Mouse (Mus musculus) hindbrain, embryonic 13.5 days (tissue): ENCODE data around the gene Pheta1. TPM values are rescaled to one million over a fixed set of nuclear protein-coding genes. Genes with fewer than 3 reads are reported as not detected.
"Not testable (repeated sequence)": the region's sequence is repeated elsewhere in the genome, so short reads cannot be mapped to it uniquely, and the experiment has no call there.

Experiments used
- ATAC-seq: fragments of 200-750 bp; cut with Nextera tagmentation; 2 replicates; pipeline ENCODE4 v1.8.0; 2017; ENCODE audit warnings: moderate TSS enrichment; ENCODE audit not compliant: low FRiP score
- H3K27ac ChIP-seq: fragments of 300-500 bp; sonication (generic); 2 replicates; pipeline ENCODE4 v1.5.1; 2015; ENCODE audit warnings: inconsistent platforms, mild to moderate bottlenecking, moderate library complexity
- H3K27me3 ChIP-seq: fragments of 300-500 bp; sonication (generic); 2 replicates; pipeline ENCODE4 v1.6.1; 2015; ENCODE audit warnings: mild to moderate bottlenecking, inconsistent platforms
- H3K36me3 ChIP-seq: fragments of 300-500 bp; sonication (generic); 2 replicates; pipeline ENCODE4 v1.6.1; 2015; ENCODE audit warnings: mild to moderate bottlenecking, inconsistent platforms
- H3K4me1 ChIP-seq: fragments of 300-500 bp; sonication (generic); replicated peaks from 2 replicates; pipeline ENCODE4 v1.6.1; 2015; ENCODE audit warnings: inconsistent platforms
- H3K4me2 ChIP-seq: fragments of 300-500 bp; sonication (generic); 2 replicates; pipeline ENCODE4 v1.6.1; 2015; ENCODE audit warnings: inconsistent platforms, mild to moderate bottlenecking, moderate library complexity
- H3K4me3 ChIP-seq: fragments of 300-500 bp; sonication (generic); 2 replicates; pipeline ENCODE4 v1.5.1; 2015; ENCODE audit warnings: mild to moderate bottlenecking, inconsistent platforms
- H3K9ac ChIP-seq: fragments of 300-500 bp; sonication (generic); 2 replicates; pipeline ENCODE4 v1.6.1; 2015; ENCODE audit warnings: mild to moderate bottlenecking, inconsistent platforms
- H3K9me3 ChIP-seq: fragments of 300-500 bp; sonication (generic); 2 replicates; pipeline ENCODE4 v1.6.1; 2016; ENCODE audit warnings: inconsistent platforms
- WGBS: fragments of 180-500 bp; shearing (Covaris S2); methylation state at CpG from one replicate; pipeline ENCODE4 v1.1.7; 2015; 5-methylcytosine and 5-hydroxymethylcytosine counted together
- polyA plus RNA-seq: library from polyadenylated mRNA; unstranded; fragments of >200 nt; fragmentation: Nextera tagmentation; extraction: Ambion mirVana; gene quantifications from 2 replicates; pipeline ENCODE4 v1.2.1, GENCODE M21; 2015

The Pheta1 gene
- polyA plus RNA-seq, 1 experiment from 2014 or later = 45.5 TPM

DNA sequence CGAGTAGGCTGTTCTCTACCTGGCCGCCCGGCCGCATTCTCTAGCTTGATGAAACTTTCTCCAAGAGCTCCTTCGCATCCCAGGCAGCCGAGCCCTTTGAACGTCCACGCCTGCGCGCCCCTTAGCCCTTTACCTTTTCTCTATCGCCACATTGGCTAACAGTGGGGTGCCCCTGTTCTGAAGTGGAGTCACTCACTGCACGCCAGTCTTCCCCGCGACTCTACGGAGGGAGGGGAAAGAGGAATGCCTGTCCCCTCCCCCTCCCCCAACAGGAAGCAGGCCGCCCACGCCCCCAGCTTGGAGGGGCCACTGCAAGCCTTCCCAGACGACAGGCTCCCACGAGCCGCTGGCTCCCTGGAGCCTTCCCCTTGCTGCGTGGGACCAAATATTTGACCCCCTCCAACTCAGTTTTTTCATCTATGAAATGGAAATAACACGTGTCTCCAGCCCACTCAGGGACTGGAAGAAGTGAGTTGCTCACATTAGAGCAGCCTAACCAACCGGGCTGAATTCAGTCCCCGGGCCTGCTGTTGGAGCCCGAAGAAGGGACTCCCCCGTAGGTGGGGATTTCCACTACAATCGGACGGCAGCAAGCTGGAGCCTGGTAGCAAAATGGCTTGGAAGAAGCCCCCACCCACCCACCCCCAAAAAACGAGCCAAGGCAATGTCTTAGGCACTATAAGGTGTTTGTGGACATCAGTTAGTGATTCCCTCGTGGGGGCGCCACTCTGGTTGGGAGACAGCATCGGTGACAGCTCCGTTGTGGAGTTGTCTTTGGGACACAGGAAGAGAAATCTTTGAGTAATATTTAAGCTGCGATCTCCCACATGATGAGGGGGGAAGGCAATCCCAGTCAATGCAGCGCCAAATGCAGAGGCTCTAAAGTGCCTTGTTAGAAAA, 11.1 kb upstream of the Pheta1 start, which contains the start of gene Sh2b3:
Sh2b3 (minus strand) TSS at position 206 of the 900 bp plus-strand sequence.
- no peaks in the 10 kb centered on the region for H3K9me3 ChIP-seq
- peak within 1 kb of the TSS; percentile 64; the same call in 1 of the 2 replicates for H3K27ac ChIP-seq
- peaks cover 78% of the 10 kb centered on the region for H3K27me3 ChIP-seq
- H3K36me3 ChIP-seq = no peaks in the 10 kb centered on the region
- peak within 1 kb of the TSS; percentile 92 for H3K4me2 ChIP-seq
- H3K4me3 ChIP-seq = peak within 1 kb of the TSS; percentile 67
- H3K9ac ChIP-seq = peak within 1 kb of the TSS; percentile 80
- peaks cover 64% of the 10 kb centered on the region for H3K4me1 ChIP-seq
- WGBS = under 1% methylated on average over 35 of the region's 35 CpGs
- ATAC-seq = peak; percentile 12; the same call in 1 of the 2 replicates

DNA sequence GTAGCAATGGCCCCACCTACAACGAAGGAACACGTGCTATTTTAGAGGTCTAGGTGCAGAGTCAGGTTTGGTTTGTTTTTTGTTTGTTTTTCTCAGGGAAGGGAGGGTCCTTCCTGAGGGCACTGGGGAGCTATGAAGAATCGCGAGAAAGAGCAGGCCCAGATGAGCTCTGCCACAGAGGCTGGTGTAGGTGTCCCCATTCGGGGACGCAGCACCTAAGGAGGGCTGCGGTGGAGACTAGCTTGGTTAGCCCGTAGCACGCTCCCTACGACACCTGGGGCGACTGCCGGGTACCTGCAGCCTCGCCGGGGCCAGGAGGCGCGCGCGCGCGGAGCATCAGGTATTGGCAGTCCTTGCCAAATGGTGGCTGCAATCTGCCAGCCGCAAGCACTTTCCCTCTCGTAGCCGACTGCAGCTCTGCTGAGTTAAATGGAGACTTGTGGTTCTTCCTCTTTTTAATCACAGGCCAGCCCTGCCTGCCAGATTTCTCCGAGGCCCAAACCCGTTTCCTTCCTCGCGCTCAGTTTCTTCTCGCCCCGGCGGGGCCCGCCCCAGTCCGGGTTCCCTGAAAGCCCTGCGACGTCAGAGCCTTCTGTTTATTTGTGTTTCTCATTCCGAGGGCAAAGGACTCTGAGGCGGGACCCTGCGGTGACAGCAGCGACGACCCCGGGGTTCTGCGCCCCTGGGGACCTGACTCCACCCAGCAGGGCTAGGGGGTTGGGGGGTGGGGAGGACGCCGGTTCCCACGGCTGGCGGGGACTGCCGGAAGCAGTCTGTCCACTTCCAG, 10.2 kb upstream of the Pheta1 start:
- Histone ChIP-seq H3K27me3 (peaks cover 82% of the 10 kb centered on the region), H3K4me1 (peaks cover 64% of the 10 kb centered on the region), H3K9ac (peak overlapping the region; percentile 43; the same call in 1 of the 2 replicates), H3K27ac (peak overlapping the region; percentile 64; the same call in 1 of the 2 replicates), H3K4me2 (peak overlapping the region; percentile 92), H3K9me3 (no peaks in the 10 kb centered on the region), H3K36me3 (no peaks in the 10 kb centered on the region), H3K4me3 (peak overlapping the region; percentile 35)
- under 1% methylated on average over 46 of the region's 46 CpGs for WGBS
- ATAC-seq = no peak

DNA sequence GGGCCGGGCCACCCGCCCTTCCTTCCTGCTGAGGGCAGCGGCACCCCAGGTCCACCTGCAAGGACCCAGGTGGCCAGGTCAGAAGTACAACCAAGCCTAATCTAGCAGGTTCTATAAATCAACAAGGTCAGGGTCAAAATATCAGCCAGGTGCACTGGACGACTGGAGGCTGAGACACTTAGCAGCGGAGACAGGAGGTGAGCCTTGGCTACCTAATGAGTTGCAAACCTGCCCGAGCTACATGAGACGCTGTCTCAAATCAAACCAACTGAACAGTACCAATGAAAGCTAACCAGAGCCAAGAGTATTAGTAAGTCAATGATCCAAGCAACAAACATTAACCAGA, 9.7 kb upstream of the Pheta1 start:
- ATAC-seq = no peak
- H3K27me3 ChIP-seq = peaks cover 87% of the 10 kb centered on the region

DNA sequence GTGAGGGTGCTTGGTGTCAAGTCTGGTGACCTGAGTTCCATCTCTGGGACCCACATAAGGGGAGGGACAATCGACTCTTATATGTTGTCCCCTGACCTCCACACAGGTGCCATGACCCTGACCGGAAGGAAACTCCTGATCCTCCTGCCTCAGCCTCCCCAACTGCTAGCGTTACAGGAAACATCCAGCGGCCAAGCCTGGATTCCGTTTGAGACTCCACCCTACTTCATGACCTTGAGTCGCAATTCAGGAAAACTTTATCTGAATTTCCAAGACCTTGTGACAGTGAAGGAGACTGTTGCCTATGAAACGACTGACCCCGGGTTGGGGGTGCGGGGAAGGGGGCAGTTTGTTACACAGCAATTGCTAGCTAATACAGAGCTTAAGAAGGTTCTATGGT, 7.3 kb upstream of the Pheta1 start:
- Histone ChIP-seq H3K27me3 (peaks cover 86% of the 10 kb centered on the region), H3K4me2 (no peak overlapping the region), H3K9me3 (no peaks in the 10 kb centered on the region), H3K4me1 (peaks cover 36% of the 10 kb centered on the region), H3K27ac (no peak overlapping the region), H3K9ac (no peak overlapping the region), H3K4me3 (no peak overlapping the region), H3K36me3 (no peaks in the 10 kb centered on the region)
- WGBS = 92% methylated on average over 9 of the region's 9 CpGs
- ATAC-seq = no peak

More for the DNA sequence above, 9.7 kb upstream of the Pheta1 start:
- Histone ChIP-seq H3K4me1 (peaks cover 59% of the 10 kb centered on the region), H3K4me2 (peak overlapping the region; percentile 92), H3K27ac (no peak overlapping the region), H3K4me3 (peak overlapping the region; percentile 35), H3K9me3 (no peaks in the 10 kb centered on the region), H3K9ac (peak overlapping the region; percentile 43; the same call in 1 of the 2 replicates), H3K36me3 (no peaks in the 10 kb centered on the region)
- 26% methylated on average over 7 of the region's 7 CpGs for WGBS

DNA sequence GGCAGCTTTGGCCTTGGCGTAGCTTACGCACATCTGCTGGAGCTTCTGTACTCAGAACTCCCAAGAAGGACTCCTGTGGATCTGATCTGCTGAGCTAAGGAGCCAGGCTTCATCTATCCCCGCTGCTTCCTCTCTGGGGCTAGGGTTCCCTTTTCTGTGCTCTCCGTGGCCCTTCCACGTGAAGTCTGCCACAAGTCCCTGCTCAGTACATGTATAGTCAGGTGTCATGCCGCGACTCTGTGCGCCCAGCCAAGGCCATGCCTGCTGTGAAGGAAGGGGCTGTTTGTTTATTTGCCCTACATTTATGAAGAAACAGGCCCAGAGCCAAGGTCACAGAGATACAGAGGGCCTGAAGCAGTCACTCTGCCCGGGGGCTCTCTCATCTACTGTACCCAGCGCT, 6.8 kb upstream of the Pheta1 start:
- 42% methylated on average over 10 of the region's 10 CpGs for WGBS
- Histone ChIP-seq H3K27me3 (peaks cover 84% of the 10 kb centered on the region), H3K9me3 (no peaks in the 10 kb centered on the region), H3K36me3 (no peaks in the 10 kb centered on the region), H3K27ac (no peak overlapping the region), H3K9ac (no peak overlapping the region), H3K4me1 (peaks cover 33% of the 10 kb centered on the region), H3K4me3 (no peak overlapping the region), H3K4me2 (no peak overlapping the region)
- ATAC-seq = no peak

DNA sequence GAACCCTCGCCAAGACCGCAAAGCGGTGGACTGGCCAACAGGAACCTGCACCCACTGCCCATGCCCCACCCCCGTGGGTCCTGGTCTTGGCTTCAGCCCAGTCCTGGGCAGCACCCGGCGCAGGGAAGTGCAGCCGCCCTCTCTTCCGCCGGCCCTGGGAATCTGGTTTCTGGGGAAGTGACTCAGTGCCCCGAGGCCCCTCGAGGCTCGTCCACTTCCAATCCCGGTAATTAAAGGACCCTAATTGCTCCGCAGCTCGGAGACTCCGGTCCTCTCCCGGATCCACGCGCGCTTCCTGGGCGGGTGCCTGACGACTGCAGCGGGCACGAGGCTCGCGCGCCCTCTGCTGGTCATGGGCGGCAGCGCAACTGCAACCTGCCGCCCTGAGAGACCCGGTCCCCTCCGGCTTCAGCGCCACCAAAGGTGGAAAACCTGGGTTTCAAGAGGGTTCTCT, 6.1 kb upstream of the Pheta1 start:
- ATAC-seq = peak; percentile 60
- 1% methylated on average over 33 of the region's 33 CpGs for WGBS
- H3K4me1 ChIP-seq = peaks cover 27% of the 10 kb centered on the region
- peak overlapping the region; percentile 46 for H3K4me3 ChIP-seq
- peak overlapping the region; percentile 70 for H3K4me2 ChIP-seq
- no peaks in the 10 kb centered on the region for H3K36me3 ChIP-seq
- peak overlapping the region; percentile 68 for H3K9ac ChIP-seq
- H3K27ac ChIP-seq = no peak overlapping the region; the same call in 1 of the 2 replicates
- no peaks in the 10 kb centered on the region for H3K9me3 ChIP-seq
- peaks cover 76% of the 10 kb centered on the region for H3K27me3 ChIP-seq

DNA sequence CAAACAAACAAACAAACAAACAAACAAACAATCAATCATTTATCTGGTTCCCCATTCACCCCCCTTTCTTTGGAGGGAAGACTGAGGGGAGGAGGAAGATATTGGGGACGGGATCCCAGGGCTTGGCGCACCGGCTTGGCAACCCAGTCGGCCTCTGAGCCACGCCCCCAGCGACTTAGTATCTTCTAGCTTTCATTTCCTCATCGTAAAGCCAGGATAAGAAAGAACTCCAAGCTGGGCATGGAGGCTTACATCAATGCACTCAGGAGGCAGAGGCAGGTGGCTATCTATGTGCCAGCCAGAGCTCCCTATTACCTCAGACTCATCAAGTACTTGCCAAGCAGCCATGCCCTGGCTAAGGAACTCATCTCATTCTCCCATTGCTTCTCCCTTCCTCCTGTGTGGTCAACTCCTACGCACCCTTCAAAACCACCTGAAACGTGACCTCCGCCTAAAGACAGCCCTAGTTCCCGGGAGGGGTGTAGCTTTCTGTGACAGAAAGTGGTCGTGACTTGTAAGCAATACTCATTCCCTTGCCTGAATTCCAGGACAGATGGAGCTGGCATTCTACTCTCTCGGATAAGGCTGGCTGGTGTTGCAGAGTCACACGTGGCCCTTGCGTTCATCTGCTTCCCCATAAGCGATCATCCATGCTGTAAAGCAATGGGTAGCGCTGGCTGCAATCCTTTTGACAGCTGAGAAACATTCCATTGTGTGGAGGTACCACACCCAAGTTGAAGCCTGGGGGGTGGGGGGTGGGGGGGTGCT, 5.5 kb upstream of the Pheta1 start:
- peak overlapping the region; percentile 46; the same call in 1 of the 2 replicates for H3K4me3 ChIP-seq
- H3K4me2 ChIP-seq = peak overlapping the region; percentile 70
- WGBS = 18% methylated on average over 17 of the region's 17 CpGs
- no peaks in the 10 kb centered on the region for H3K36me3 ChIP-seq
- 0 out of 2 replicates have a peak, but pooled peaks have one; percentile 6 for ATAC-seq
- no peaks in the 10 kb centered on the region for H3K9me3 ChIP-seq
- H3K4me1 ChIP-seq = peaks cover 27% of the 10 kb centered on the region
- peaks cover 70% of the 10 kb centered on the region for H3K27me3 ChIP-seq
- peak overlapping the region; percentile 68; the same call in 1 of the 2 replicates for H3K9ac ChIP-seq
- H3K27ac ChIP-seq = no peak overlapping the region

DNA sequence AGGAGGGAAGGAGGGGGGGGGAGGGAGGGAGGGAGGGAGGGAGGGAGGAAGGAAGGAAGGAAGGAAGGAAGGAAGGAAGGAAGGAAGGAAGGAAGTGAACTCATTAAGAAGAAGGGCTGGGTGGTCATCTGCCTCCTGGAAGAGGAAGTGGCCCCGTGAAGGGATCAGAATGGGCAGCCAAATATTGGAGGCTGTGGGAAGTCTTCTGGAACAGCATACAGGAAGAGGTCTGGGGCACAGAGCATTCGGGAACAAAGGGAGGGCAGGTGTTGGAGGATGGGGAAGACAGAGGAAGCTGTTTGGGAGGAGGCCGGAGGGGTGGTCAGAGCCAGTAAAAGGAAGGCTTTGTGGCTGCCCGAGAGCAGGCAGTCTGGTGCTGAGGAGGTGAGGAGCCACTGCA, 3.4 kb upstream of the Pheta1 start:
- Histone ChIP-seq H3K27ac (no peak overlapping the region), H3K9me3 (no peaks in the 10 kb centered on the region), H3K9ac (no peak overlapping the region), H3K27me3 (peaks cover 52% of the 10 kb centered on the region), H3K4me2 (no peak overlapping the region), H3K4me1 (peaks cover 33% of the 10 kb centered on the region), H3K4me3 (no peak overlapping the region), H3K36me3 (no peaks in the 10 kb centered on the region)
- WGBS = 42% methylated on average over 4 of the region's 4 CpGs
- no peak for ATAC-seq

DNA sequence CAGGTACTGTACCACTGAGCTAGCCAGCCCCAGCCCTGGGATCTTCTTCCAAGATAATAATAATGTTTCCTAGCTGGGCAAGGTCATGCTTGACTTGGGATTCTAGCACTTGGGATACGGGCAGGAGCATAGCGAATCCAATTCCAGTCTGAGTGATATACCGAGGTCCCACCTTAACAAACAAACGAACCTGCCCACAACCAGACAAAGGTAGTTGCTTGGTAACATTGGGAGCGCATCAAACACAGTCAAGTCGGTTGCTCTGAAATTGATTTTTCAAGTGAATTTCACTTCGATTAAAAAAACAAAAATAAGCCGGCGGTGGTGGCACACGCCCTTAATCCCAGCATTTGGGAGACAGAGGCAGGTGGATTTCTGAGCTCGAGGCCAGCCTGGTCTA, 2.5 kb upstream of the Pheta1 start:
- H3K4me1 ChIP-seq = peaks cover 42% of the 10 kb centered on the region
- ATAC-seq = no peak
- peaks cover 3% of the 10 kb centered on the region for H3K36me3 ChIP-seq
- no peak overlapping the region for H3K9ac ChIP-seq
- H3K27me3 ChIP-seq = peaks cover 44% of the 10 kb centered on the region
- WGBS = 87% methylated on average over 11 of the region's 11 CpGs
- no peak overlapping the region for H3K4me2 ChIP-seq
- no peak overlapping the region for H3K4me3 ChIP-seq
- no peak overlapping the region for H3K27ac ChIP-seq
- no peaks in the 10 kb centered on the region for H3K9me3 ChIP-seq

DNA sequence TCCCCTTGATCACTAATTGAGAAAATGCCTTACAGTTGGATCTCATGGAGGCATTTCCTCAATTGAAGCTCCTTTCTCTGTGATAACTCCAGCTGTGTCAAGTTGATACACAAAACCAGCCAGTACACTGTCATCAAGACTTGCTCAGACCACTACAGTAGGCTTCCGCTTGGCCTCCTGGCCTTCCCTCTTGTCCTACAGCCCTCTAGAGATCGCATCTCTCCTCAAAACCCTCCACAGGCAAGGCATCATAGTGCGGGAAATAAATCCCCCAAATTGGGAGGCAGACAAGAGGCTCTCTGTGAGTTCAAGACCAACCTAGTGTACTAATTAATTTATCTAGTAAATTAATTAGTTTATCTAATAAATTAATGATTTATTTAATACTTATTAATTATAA, 1.5 kb upstream of the Pheta1 start:
- H3K4me3 ChIP-seq, H3K27ac ChIP-seq, ATAC-seq, H3K4me2 ChIP-seq, H3K9ac ChIP-seq, H3K9me3 ChIP-seq: not testable (repeated sequence)
- Histone ChIP-seq H3K4me1 (peaks cover 45% of the 10 kb centered on the region), H3K27me3 (peaks cover 35% of the 10 kb centered on the region), H3K36me3 (peaks cover 12% of the 10 kb centered on the region)
- WGBS = 76% methylated on average over 3 of the region's 3 CpGs

DNA sequence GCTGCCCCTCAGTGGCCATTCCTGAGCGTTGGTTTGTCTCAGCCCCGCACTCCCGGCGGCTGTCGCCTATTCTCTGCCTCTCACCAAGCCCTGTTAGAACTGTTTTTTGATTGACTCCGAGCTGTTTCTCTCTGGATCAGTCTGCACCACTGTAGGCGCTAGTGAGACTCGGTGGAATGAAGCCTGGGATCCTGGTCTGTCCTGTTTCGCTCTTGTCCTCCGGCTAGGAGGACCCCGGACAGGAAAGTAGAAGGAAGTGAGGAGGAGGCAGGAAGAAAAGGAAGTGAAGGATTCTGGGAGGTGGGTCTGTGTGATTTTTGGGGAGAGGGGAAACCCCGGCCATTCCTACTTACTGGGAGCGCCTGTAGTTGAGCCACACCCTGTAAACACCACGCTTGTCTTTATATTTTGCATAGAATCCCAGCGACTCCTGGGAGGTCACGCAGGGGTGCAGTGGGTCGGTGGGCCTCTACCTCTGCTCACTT, 707 bp upstream of the Pheta1 start:
- H3K27ac ChIP-seq = peak overlapping the region; percentile 70
- H3K4me2 ChIP-seq = peak overlapping the region; percentile 72
- peaks cover 20% of the 10 kb centered on the region for H3K36me3 ChIP-seq
- WGBS = under 1% methylated on average over 17 of the region's 17 CpGs
- H3K27me3 ChIP-seq = peaks cover 27% of the 10 kb centered on the region
- peak overlapping the region; percentile 90 for H3K9ac ChIP-seq
- peaks cover 38% of the 10 kb centered on the region for H3K4me1 ChIP-seq
- H3K4me3 ChIP-seq = peak overlapping the region; percentile 85
- ATAC-seq = no peak
- no peaks in the 10 kb centered on the region for H3K9me3 ChIP-seq
